Mouse (Mus musculus) erythroblast, adult 5-6 weeks (primary cell): ENCODE results near the gene Parp3. TPM values are rescaled to one million over a fixed set of nuclear protein-coding genes. Genes with fewer than 3 reads are reported as not detected.

Source experiments
- ATAC-seq: replicated peaks from 2 replicates; pipeline ENCODE4 v1.8.0; 2016; ENCODE audit warnings: moderate number of reproducible peaks, mild to moderate bottlenecking, moderate TSS enrichment, inconsistent platforms; ENCODE audit not compliant: poor library complexity, low FRiP score, severe bottlenecking
- total RNA-seq, 2 experiments: library from RNA; stranded (forward) in 1 of 2; stranded (reverse) in 1 of 2; fragments of 150-400 nt in 1 of 2; fragments of 200-764, 138-1000 nt in 1 of 2; gene quantifications; 2 replicates each; pipeline versions ENCODE4 v1.2.3 to v1.2.4; 2015 to 2017; ENCODE audit warnings: low replicate concordance in 2 of 2

The Parp3 gene
- total RNA-seq, 2 experiments from 2014 or later: 7.3 to 7.4 TPM

- no peak; the same call in 1 of the 2 replicates for ATAC-seq
These were observed 486 bp downstream of the Parp3 start for GRCm38 (mm10) chr9:106476002-106476923.

DNA sequence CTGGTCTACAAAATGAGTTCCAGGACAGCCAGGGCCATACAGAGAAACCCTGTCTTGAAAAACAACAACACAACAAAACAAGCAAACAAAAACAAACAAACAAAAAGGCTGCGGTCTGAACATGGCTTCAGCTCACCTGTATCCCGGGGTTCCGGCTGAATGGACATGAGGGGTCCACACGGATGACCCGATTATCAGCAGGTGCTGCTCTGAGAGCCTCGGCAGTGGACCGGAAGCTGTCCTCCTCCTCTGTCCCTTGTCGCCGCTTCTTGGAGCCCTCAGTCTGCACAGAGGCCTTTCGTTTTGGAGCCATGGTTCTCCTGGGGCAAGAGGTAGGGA, 1.1 kb downstream of the Parp3 start, which contains the start of gene Rrp9:
Gene Rrp9, plus strand, starts transcription at position 301 of the 339 bp plus-strand sequence.
- no peak for ATAC-seq

DNA sequence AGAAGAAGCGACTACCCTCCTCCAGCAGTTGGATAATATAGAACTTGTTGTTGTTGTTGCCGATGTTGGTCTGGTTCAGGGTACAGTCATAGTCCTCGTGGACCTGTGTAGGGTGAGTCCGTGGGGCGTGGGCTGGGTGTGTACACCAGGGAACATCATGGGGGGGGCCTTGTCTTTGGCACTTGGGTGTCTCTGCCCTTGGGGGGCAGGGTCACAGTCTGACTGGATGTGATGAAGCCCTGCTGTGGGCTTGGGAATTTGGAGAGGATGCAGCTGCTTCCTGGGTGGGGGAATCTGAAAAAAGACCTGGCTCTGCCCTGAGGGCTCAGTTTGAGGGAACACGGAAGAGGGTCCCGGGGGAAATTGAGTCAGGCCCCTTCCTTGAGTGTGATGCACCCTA, 1.7 kb downstream of the Parp3 start:
- no peak for ATAC-seq

DNA sequence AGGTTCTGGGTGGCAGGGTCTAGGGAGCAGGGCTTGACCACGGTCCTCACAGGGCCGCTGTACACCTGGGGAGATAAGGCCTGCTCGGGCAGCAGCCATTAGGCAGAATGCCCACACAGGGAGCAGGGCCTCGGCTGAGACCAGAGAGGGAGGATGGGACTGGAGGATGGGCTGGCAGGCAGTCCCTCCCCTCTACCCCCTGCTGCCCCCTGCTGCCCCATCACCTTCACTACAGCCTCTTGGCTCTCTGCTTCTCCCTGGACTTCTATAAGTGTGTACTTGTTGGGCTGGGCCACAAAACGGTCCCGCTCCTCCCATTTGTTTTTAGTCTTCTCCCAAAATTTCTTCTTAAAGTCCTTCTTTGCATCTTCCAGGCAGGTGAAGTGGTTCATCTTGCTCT, 2.3 kb downstream of the Parp3 start:
- ATAC-seq: no peak

GRCm38 (mm10) chr9:106473753-106474105, 3.0 kb downstream of the Parp3 start:
- no peak for ATAC-seq

DNA sequence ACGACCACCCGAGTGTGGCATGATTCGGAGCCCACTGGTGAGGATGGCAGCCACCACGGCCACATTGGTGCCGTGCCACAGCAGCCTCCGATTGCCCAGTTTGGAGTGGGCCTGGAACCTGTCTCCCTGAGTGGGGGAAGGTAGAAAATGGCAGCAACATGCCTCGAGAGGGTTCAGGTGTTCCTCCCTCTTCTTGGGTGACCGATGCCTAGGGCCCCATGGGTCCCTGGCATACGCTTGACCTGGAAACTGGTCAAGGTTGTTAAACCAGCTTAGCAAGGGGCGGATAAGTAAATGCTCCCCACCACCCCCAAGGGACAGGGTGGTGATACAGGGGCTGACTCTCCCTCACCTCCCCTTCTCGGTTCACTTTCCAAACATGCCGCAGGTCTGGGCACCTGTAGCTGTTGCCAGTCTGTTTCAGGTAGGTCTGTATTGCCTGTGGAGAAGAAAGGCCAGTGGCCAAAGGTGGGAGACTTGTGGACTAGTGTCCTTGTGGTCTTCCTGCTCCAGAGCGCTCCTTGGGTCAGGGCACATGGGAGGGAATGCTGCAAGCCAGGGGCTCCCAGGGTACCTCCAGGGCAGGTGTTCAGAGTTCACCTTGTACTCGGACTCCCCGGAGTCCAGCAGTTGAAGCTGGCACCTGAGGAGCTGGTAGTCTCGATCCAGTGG, 3.5 kb downstream of the Parp3 start:
- ATAC-seq: no peak

DNA sequence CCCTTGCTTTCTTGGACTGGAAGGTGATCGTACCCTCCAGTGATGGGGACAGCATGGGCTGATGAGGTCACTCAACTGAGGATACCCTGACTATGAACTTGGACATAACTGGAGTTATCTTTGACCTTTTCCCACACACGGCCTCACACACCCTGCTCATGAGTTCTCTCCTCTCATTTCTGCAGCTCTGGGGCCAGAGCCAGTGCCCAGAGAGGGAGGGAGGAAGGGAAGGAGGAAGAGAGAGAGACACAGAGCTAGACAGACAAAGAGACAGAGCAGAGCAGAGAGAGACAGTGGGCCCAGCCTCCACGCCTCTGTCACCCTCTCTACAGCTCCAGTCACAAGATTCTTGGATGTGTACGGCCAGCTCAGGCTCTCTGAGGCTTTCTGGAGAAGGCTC, 4.4 kb downstream of the Parp3 start:
- ATAC-seq: no peak

DNA sequence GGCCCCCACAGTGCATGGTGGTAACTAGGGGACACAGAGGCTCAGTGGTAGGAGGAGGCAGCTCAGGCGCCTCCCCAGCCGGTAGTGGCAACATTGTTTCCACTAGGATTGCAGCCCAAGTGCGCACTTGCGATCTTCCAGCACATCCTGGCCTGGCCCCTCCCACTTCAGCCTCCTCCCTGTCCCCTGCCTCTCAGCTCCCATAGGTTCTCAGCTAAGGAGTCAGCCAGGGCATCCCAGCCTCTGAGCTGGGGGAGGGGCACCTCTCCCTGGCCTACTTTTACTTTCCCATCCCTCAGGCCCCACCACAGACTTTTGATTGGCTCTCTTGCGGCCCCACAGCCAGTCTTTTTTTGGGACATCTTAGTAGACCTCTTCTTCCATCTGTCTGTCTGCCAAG, 4.9 kb downstream of the Parp3 start:
- no peak for ATAC-seq

DNA sequence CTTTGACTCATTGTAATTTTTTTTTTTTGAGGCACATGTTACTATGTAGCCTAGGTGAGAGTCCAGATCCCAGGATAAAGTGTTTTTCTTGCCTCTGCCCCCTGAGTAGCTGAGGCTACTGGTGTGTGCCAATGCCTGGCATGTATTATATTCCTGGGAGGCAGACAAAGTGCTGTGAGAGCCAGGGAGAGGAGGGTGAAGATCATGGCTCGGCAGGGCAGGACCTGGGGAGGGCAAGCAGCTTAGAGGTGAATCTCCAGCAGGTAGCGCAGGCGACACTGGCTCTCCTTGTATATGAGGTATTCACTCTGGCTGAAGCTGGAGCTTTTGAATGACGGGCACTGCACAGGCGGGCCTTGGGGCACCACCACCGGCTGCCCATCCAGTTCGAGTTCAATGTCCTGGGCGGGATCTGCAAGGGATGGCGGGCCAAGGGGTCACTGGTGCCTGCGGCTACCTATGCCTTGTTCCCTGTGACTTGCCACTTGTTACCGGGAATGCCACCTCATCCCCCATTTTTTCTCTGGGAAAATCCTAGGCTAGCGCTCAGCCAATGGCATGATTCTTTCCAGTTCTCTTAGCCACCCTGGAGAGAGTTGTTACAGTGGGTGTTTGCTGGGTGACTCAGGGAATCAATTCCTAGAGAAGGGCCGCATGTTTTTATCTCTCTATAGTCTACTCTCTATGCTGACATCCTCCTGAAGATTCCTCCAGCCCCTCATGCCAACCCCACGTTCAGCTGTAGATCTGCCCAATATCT, 5.6 kb downstream of the Parp3 start:
- ATAC-seq: no peak

- ATAC-seq: no peak
These were observed 7.0 kb downstream of the Parp3 start for GRCm38 (mm10) chr9:106469776-106470175.

DNA sequence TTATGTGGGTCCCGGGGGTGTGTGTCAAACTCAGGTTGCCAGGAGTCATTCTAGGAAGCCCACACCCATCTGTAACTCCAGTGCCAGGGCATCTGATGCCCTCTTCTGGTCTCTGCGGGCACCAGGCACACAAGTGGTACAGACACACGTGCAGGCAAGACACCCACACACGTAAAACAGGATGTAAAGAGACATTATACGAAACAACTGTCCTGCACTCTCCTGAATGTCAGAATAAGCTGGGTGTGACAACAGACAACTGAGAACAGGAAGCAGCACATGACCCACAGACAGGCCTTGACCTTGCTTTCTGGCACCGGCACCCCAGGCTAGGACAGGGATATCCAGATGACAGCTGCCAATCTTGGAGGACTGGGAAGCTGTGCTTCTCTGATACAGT, 7.4 kb downstream of the Parp3 start:
- ATAC-seq: no peak

GRCm38 (mm10) chr9:106467746-106468145, 9.0 kb downstream of the Parp3 start:
- ATAC-seq: no peak

DNA sequence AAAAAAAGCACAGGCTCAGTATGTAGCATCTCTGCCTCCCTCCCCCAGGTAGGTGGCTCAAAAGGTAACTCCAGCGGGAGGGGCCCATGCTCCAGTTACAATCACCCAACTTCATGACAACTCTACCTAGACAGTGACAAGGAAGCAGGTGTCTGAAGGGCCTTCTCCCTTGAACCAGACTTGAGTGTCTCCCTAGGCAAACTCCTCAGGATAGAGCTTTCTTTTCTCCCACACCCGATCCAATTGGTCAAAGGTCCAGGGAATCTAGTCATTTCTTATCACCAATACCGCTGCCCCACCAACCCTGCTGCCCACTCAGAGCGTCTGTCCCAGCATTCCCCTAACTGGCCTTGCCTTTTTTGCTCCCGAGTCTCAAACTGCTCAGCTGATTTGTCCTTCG, 10.0 kb downstream of the Parp3 start:
- ATAC-seq: no peak

DNA sequence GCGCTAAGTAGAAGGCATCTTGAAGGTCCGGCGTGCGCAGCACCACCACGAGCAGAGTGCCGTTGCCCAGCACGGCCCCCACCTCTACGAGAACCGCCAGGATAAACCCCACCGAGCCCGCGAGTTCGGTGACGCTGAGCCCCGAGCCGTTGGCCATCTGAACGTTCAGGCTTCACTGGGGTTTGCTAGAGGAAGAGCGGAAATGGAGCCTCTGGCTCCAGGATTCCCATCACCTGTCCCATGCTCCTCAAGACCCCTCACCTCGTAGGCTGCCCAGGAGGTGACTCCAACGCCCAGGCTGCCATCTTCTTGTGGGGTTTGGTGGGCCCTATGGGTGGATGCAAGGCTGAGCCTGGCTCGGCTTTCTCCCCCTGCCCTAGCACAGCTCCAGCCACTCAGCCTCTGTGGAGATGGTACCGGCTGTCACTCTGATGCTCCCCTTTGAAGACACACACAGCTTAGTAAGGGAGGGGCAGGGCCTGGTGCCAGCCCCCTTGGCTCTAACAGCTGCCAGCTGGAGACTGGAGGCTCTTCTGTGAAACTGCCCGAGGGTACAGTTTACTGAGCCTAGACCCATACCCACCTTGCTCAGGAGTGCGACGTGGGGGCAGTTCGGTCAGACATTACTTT, 11.1 kb downstream of the Parp3 start, which contains the start of gene Gpr62:
Gene Gpr62, minus strand, starts transcription at position 368 of the 630 bp plus-strand sequence.
- ATAC-seq: no peak

DNA sequence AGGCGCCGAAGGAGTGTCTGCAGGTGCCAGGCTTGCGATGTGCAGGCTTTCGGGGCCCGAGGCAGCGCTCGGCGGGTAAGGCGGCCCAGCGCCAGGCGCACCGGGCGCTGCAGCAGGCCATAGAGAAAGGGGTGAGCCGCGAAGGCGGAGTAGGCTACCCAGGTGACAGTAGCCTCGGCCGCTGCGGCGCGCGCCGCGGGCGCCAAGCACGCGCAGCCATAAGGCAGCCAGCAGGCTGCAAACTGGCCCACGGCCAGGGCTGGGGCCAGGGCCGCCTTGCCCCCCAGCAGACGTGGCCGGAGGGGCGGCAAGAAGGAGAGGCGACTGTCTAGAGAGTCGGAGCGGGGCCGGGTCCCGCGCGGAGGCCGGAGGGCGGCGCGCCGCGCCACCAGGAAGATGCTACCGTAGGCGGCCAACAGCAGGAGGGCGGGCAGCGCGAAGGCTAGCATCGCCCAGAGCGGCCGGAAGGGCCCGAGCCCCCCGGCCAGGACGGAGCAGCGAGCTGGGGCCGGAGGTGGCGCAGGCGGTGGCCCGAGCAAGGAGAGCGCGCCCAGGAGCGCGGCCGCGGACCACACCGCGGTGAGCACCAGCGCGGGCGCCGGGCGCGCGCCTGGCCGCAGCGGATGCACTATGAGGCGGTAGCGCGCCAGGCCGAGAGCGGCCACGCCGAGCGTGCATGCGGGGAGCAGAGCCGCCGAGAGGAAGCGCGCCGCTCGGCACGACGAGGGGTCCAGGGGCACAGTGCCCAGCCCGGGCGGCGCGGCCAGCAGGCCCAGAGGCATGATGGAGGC, 11.8 kb downstream of the Parp3 start:
- ATAC-seq: no peak

DNA sequence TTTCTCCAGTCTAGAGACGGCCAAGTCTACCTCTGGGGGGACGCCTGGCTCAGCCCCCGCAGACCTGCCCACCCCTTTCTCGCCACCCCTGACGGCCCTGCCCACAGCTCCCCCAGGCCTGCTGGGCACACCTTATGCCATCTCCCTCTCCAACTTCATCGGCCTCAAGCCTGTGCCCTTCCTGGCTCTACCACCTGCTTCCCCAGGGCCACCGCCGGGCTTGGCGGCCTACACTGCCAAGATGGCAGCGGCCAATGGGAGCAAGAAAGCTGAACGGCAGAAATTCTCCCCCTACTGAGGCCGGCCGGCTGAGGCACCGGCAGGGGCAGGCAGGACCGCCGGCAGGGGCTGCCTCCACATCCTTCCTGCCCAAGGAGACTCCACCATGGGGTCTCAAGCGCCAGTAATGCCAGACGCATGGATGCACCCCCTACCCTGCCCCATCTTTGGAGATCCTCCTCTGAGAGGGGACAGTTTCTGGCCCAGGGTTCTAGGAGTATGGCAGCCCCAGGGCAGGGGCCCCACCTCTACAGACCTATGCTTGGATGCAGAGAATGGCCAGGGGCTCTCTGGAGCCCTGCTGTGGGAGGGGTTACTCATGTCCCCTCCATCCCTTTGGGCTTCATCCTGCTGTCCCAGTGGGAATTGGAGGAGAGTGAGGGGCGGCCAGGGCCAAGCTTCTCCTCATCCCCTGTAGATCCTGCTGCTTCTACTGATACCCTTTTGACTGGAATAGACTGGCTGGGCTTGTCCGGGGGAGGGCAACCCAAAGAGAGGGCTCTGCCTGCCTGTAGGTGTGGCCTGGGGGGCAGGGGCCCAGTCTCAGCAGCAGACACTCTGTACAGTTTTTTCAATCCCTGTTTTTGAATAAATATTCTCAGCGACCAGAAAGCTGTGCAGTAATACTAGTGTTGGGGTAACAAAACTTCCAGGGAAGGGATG, 13.4 kb downstream of the Parp3 start:
- no peak for ATAC-seq

GRCm38 (mm10) chr9:106462430-106462800, 14.3 kb downstream of the Parp3 start:
- ATAC-seq: no peak
